Mouse (Mus musculus) intestine, embryonic 14.5 days (tissue): Measurements from ENCODE around the gene Zbtb39. TPM values are rescaled to one million over a fixed set of nuclear protein-coding genes. Genes with fewer than 3 reads are reported as not detected.

ENCODE experiments used
- ATAC-seq: fragments of 200-750 bp; cut with Nextera tagmentation; replicated peaks from 2 replicates; pipeline ENCODE4 v1.8.0; 2017; ENCODE audit warnings: low read depth, moderate number of reproducible peaks, moderate TSS enrichment, moderate library complexity; ENCODE audit not compliant: low FRiP score, low TSS enrichment
- DNase-seq: peaks from one replicate; pipeline ENCODE4 v3.0.0-alpha.2; 2018; ENCODE audit warnings: low spot score
- H3K27ac ChIP-seq: fragments of 300-500 bp; sonication (generic); 2 replicates; pipeline ENCODE4 v1.5.1; 2014; ENCODE audit warnings: low read depth, mild to moderate bottlenecking, control low read depth
- H3K27me3 ChIP-seq: fragments of 300-500 bp; sonication (generic); replicated peaks from 2 replicates; pipeline ENCODE4 v1.6.1; 2014; ENCODE audit warnings: low read length, control low read depth; ENCODE audit not compliant: control insufficient read depth, insufficient read depth
- H3K36me3 ChIP-seq: fragments of 300-500 bp; sonication (generic); 2 replicates; pipeline ENCODE4 v1.6.1; 2014; ENCODE audit warnings: low read length, control low read depth; ENCODE audit not compliant: control insufficient read depth, insufficient read depth
- H3K4me1 ChIP-seq: fragments of 300-500 bp; sonication (generic); replicated peaks from 2 replicates; pipeline ENCODE4 v1.6.1; 2014; ENCODE audit warnings: low read length, control low read depth, mixed read lengths; ENCODE audit not compliant: control insufficient read depth, insufficient read depth
- H3K4me2 ChIP-seq: fragments of 300-500 bp; sonication (generic); 2 replicates; pipeline ENCODE4 v1.6.1; 2014; ENCODE audit warnings: low read length
- H3K4me3 ChIP-seq: fragments of 300-500 bp; sonication (generic); 2 replicates; pipeline ENCODE4 v1.5.1; 2014; ENCODE audit warnings: low read depth, low read length, control low read depth, mixed read lengths
- H3K9ac ChIP-seq: fragments of 300-500 bp; sonication (generic); 2 replicates; pipeline ENCODE4 v1.6.1; 2014; ENCODE audit warnings: mild to moderate bottlenecking, low read length
- H3K9me3 ChIP-seq: fragments of 300-500 bp; sonication (generic); 2 replicates; pipeline ENCODE4 v1.6.1; 2016; ENCODE audit warnings: low read length, control low read depth; ENCODE audit not compliant: control insufficient read depth
- WGBS: fragments of 180-500 bp; shearing (Covaris S2); extraction: QIAGEN DNeasy Blood & Tissue Kit; methylation state at CpG from one replicate; pipeline ENCODE4 v1.1.7; 2014; 5-methylcytosine and 5-hydroxymethylcytosine counted together
- polyA plus RNA-seq: library from polyadenylated mRNA; unstranded; fragments of >200 nt; fragmentation: Nextera tagmentation; extraction: Ambion mirVana; gene quantifications from 2 replicates; pipeline ENCODE4 v1.2.1, GENCODE M21; 2014

Zbtb39 gene
- polyA plus RNA-seq, 1 experiment from 2014 or later, result 3.9 TPM

DNA sequence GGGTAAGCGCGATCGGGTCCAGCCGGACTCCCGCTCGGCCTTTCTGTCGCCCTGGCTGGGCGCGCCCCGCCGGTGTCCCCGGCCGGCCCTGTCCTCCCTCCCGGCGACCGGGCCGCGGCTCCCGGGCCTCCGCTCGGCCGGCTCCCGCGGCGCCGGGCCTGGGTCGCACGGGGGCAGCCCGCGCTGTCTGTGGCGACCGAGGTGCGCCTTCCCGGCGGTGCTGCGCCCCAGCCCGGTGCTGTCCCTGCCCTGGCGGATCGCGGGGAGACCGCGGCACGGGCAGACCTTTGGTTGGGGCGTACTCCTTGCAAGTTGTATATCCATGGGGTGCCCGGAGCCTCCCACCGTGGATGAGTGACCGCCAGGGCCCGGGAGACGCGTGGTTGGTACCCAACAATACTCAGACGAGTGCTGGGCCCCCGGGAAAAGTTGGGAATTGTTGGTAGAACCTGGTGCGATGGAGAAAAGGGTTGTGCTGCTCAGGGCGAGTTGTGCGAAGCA, 373 bp downstream of the Zbtb39 start:
- Histone ChIP-seq H3K36me3 (peaks cover 34% of the 10 kb centered on the region), H3K27me3 (no peaks in the 10 kb centered on the region), H3K27ac (peak overlapping the region; percentile 79), H3K9me3 (no peaks in the 10 kb centered on the region), H3K4me1 (peaks cover 18% of the 10 kb centered on the region), H3K4me3 (peak overlapping the region; percentile 87), H3K4me2 (peak overlapping the region; percentile 86), H3K9ac (peak overlapping the region; percentile 96)
- ATAC-seq (peak; percentile 59), DNase-seq (peak; percentile 79)
- under 1% methylated on average over 33 of the region's 55 CpGs for WGBS

DNA sequence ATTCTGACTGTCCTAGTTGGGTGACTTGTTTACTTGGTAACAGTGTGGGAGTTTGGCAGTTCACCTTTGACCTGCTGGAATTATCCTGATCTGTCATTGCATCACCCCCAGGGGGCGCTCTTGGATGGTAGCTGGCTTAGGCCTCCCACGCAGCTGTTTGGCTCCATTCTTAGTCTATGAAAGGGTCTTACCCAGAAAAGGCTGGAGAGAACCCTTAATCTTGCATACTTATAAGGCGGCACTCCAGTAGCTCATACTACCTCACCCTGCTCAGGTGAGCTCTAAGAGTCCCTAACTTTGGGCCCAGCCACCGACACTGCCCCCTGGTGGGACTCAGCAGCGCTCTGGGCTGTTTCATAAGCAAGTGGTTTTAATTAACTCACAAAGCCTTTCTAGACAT, 5.3 kb downstream of the Zbtb39 start:
- no peak overlapping the region for H3K27ac ChIP-seq
- no peak overlapping the region for H3K4me3 ChIP-seq
- no peak for ATAC-seq
- peak; percentile 69 for DNase-seq
- no peak overlapping the region for H3K9ac ChIP-seq
- H3K36me3 ChIP-seq, result peaks cover 55% of the 10 kb centered on the region
- WGBS, result 68% methylated on average over 5 of the region's 5 CpGs
- H3K9me3 ChIP-seq, result no peaks in the 10 kb centered on the region
- H3K4me2 ChIP-seq, result no peak overlapping the region
- H3K27me3 ChIP-seq, result no peaks in the 10 kb centered on the region
- peaks cover 22% of the 10 kb centered on the region for H3K4me1 ChIP-seq

DNA sequence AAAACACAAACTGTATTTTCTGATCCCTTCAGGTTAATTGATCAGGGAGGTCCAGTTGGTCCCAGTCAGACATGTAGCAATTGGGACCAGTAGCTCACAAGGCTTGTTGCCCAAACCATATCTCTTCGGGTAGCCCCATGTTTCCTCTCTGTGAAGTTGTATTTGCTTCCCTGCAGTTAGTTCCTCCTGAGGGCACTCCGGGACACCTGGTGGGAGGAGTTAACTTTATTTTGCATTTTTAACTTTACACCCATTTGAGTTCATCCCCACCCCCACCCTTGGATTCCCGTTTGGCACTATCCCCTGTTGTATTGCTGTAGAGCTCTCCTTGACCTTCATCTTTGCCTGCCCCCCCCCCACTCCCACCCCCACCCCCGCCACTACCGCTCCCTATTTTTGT, 6.5 kb downstream of the Zbtb39 start:
- Histone ChIP-seq H3K9ac (no peak overlapping the region), H3K36me3 (peaks cover 55% of the 10 kb centered on the region), H3K4me2 (no peak overlapping the region), H3K4me3 (no peak overlapping the region), H3K9me3 (no peaks in the 10 kb centered on the region), H3K27ac (no peak overlapping the region), H3K27me3 (no peaks in the 10 kb centered on the region), H3K4me1 (peaks cover 13% of the 10 kb centered on the region)
- DNase-seq, result no peak
- WGBS, result 79% methylated on average over 5 of the region's 5 CpGs
- ATAC-seq, result no peak

DNA sequence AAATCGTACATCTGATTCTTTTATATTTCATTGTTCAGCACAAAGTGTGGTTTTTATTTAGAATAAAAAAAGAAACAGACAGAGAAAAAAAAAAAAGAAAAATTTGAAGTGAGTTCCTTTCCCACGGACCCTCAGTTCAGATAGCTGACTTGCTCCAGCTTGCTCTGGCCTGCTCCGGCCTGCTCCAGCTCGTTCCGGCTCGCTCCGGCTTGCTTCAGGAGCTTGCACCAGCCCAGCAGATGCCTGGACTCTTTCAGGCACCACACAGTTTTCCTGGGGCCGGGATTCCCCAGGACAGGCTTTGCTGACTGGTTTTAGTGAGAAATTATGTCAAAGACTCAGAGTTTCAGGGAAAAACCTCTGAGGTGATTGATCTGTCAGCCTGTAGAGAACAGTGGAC, 7.9 kb downstream of the Zbtb39 start:
- H3K4me2 ChIP-seq, result no peak overlapping the region
- peaks cover 46% of the 10 kb centered on the region for H3K36me3 ChIP-seq
- H3K27me3 ChIP-seq, result no peaks in the 10 kb centered on the region
- 84% methylated on average over 8 of the region's 8 CpGs for WGBS
- no peak overlapping the region for H3K27ac ChIP-seq
- H3K4me1 ChIP-seq, result peaks cover 10% of the 10 kb centered on the region; the same call in 1 of the 2 replicates
- no peaks in the 10 kb centered on the region for H3K9me3 ChIP-seq
- ATAC-seq (no peak), DNase-seq (no peak)
- no peak overlapping the region for H3K9ac ChIP-seq
- H3K4me3 ChIP-seq, result no peak overlapping the region

DNA sequence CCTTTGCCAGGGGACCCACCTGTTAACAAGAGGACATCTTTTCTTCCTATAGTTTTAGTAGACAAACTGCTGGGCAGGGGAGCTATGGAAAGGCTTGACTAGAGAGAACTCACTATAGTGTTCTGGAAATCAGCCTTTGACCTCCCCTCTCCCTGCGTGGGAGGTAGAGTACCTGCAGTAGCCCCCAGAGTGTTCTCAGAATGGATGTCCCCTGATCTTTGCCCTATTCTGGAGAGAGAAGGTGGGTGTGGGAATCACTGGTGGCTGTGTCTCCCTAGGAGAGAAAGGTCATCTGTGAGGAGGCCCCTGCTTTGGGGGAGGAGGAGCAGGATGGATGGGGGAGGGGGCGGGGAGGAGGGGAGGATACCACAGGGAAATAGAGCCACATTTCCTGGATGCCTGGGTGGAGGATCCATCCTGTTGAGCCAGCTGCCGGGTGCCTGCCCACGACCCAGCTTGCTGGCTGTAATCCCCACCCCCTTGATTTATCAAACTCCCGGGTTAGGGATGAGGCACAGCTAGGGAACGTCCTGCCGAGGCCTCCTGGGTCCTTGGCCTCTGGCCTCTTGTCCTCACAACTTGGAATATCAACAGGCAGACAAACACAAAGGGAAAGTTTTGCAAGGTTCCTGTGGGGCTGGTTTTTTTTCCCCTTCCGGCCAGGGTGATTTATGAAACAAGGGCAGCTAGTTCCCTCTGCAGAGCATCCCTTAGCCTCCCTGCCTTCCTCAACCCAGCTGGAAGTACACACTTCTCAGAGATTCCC, 9.7 kb downstream of the Zbtb39 start:
- no peak overlapping the region for H3K27ac ChIP-seq
- DNase-seq, result no peak

DNA sequence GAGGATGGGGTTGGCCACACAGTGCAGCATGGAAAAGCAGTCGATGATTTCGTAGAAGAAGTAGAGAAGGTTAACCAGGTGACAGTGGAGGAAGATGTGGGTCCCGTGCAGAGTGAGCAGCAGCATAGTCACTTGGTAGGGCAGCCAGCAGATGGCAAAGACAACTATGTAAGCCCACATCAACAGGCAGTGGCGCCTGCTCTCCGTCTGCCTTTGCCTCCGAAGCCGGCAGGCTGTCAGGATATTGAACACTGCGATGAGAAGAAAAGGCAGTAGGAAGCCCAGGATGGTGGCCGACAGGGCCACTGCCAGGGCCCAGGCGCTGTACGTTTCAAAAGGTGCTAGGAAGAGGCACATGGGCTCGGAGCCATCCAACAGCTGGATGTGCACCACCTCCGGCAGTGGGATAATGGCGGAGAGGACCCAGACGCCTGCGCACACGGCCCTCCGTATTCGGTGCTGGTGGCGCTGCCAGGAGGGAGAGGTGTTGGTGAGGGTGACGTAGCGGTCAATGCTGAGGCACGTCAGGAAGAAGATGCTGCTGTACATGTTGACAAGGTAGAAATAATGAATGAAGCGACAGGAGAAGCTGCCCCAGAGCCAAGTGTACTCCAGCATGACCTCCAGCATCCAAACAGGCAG, 10.9 kb downstream of the Zbtb39 start:
- H3K4me2 ChIP-seq, result peak overlapping the region; percentile 31
- no peak overlapping the region for H3K9ac ChIP-seq
- ATAC-seq (no peak), DNase-seq (no peak)
- H3K27ac ChIP-seq, result no peak overlapping the region
- H3K4me1 ChIP-seq, result peaks cover 10% of the 10 kb centered on the region; the same call in 1 of the 2 replicates
- no peaks in the 10 kb centered on the region for H3K27me3 ChIP-seq
- H3K36me3 ChIP-seq, result peaks cover 16% of the 10 kb centered on the region
- H3K4me3 ChIP-seq, result no peak overlapping the region
- 56% methylated on average over 24 of the region's 24 CpGs for WGBS
- H3K9me3 ChIP-seq, result no peaks in the 10 kb centered on the region

More for the DNA sequence above, 9.7 kb downstream of the Zbtb39 start:
- Histone ChIP-seq H3K4me3 (no peak overlapping the region), H3K4me1 (peaks cover 10% of the 10 kb centered on the region; the same call in 1 of the 2 replicates), H3K27me3 (no peaks in the 10 kb centered on the region), H3K9me3 (no peaks in the 10 kb centered on the region), H3K4me2 (peak overlapping the region; percentile 31), H3K36me3 (peaks cover 28% of the 10 kb centered on the region), H3K9ac (no peak overlapping the region)
- no peak; the same call in 1 of the 2 replicates for ATAC-seq
- 4% methylated on average over 7 of the region's 8 CpGs for WGBS

DNA sequence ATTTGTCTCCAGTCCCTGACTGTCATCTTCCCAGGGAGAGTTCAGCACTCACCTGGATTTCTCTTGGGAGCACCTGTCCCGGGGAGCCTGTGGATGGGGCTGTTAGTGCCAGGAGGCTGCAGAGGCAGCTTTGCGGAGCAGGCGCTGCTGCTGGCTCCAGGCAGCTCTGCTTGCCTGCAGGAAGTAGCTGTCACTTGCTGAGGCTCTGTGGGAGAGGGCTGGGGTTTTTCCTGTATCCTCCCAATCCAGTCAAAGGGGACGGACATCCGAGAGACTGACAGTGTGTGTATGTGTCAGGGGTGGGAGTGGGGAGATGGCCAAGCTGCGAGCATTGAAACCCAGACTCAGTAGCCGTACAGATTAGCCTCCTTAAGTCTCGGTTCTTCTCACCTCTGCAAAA, 12.2 kb downstream of the Zbtb39 start, which contains the start of gene Gpr182:
TSS of gene Gpr182 (minus strand) at position 185 of the 400 bp plus-strand sequence.
- no peak for DNase-seq
- Histone ChIP-seq H3K4me1 (peaks cover 15% of the 10 kb centered on the region), H3K4me2 (no peak within 1 kb of the TSS; the same call in 1 of the 2 replicates)

DNA sequence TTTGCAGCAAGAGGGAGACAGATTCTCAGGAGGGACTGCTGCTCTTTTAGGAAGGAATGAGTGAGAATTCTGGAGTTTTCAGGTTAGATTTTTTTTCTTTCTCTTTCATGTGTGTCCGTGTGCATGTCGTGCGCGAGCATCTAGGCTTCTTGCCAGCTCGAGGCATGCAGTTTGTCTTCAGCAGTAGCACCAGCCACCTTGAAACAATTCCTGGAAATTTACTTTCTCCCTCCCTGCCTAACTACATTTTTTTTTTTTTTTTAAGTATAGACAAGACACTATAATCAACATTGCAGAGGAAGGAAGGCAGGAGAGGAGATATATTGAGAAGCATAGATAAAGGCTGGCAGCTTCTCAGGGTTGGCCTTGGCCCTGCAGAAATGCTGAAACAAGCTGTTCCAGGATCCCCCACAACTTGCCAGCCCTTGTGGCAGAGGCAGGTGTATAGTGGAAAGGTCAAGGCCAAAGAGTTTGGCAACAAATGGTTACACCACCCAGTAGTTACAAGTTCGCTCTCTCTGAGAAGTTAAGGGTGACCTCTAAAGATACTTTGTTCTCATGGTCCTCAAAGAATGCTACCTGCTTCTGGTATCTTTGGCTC, 15.3 kb downstream of the Zbtb39 start:
- no peak overlapping the region for H3K4me2 ChIP-seq

More for the DNA sequence above, 12.2 kb downstream of the Zbtb39 start, which contains the start of gene Gpr182:
- no peak within 1 kb of the TSS for H3K27ac ChIP-seq
- no peak for ATAC-seq
- 36% methylated on average over 8 of the region's 8 CpGs for WGBS
- no peaks in the 10 kb centered on the region for H3K27me3 ChIP-seq
- no peaks in the 10 kb centered on the region for H3K9me3 ChIP-seq
- no peak within 1 kb of the TSS for H3K9ac ChIP-seq
- H3K36me3 ChIP-seq, result peaks cover 4% of the 10 kb centered on the region
- no peak within 1 kb of the TSS for H3K4me3 ChIP-seq

More for the DNA sequence above, 15.3 kb downstream of the Zbtb39 start:
- no peak for ATAC-seq
- Histone ChIP-seq H3K27me3 (no peaks in the 10 kb centered on the region), H3K36me3 (no peaks in the 10 kb centered on the region), H3K27ac (no peak overlapping the region), H3K9ac (no peak overlapping the region), H3K9me3 (no peaks in the 10 kb centered on the region), H3K4me1 (peaks cover 5% of the 10 kb centered on the region; the same call in 1 of the 2 replicates), H3K4me3 (no peak overlapping the region)
- WGBS, result 50% methylated on average over 6 of the region's 6 CpGs
- no peak for DNase-seq
